Mouse (Mus musculus) liver, embryonic 14.5 days (tissue): Measurements from ENCODE around the gene Nudt17. TPM values are rescaled to one million over a fixed set of nuclear protein-coding genes. Genes with fewer than 3 reads are reported as not detected.

Experiments used
- ATAC-seq: fragments of 200-750 bp; cut with Nextera tagmentation; 2 replicates; pipeline ENCODE4 v1.8.0; 2017; ENCODE audit warnings: moderate number of reproducible peaks, mild to moderate bottlenecking, moderate library complexity; ENCODE audit not compliant: insufficient read depth
- DNase-seq, 3 experiments: peaks; one replicate each; pipeline ENCODE4 v3.0.0-alpha.2; 2012 to 2013; ENCODE audit warnings: low read depth in 3 of 3, low spot score in 3 of 3
- H3K27ac ChIP-seq: fragments of 300-500 bp; sonication (generic); 2 replicates; pipeline ENCODE4 v1.5.1; 2014; ENCODE audit warnings: moderate library complexity, mild to moderate bottlenecking, control low read depth, inconsistent platforms
- H3K27me3 ChIP-seq: fragments of 300-500 bp; sonication (generic); 2 replicates; pipeline ENCODE4 v1.6.1; 2014; ENCODE audit warnings: mild to moderate bottlenecking, low read length, moderate library complexity; ENCODE audit not compliant: control insufficient read depth, insufficient read depth
- H3K36me3 ChIP-seq: fragments of 300-500 bp; sonication (generic); replicated peaks from 2 replicates; pipeline ENCODE4 v1.6.1; 2014; ENCODE audit warnings: low read depth; ENCODE audit not compliant: control insufficient read depth, insufficient read depth
- H3K4me1 ChIP-seq, 2 experiments: fragments of 200-500 bp in 1 of 2; fragments of 300-500 bp in 1 of 2; sonication (generic) in 1 of 2; replicated peaks; 2 replicates each; pipeline ENCODE4 v1.6.1; 2012 to 2014; ENCODE audit warnings: antibody characterized with exemption in 1 of 2, inconsistent platforms in 1 of 2, low read length in 1 of 2; ENCODE audit not compliant: control insufficient read depth in 2 of 2, insufficient read depth in 2 of 2
- H3K4me2 ChIP-seq: fragments of 300-500 bp; sonication (generic); 2 replicates; pipeline ENCODE4 v1.6.1; 2014; ENCODE audit warnings: low read depth, mild to moderate bottlenecking, control low read depth, moderate library complexity
- H3K4me3 ChIP-seq, 2 experiments: fragments of 200-500 bp in 1 of 2; fragments of 300-500 bp in 1 of 2; sonication (generic) in 1 of 2; 2 replicates each; pipeline ENCODE4 v1.5.1; 2012 to 2014; ENCODE audit warnings: low read depth in 2 of 2, low read length in 2 of 2, mild to moderate bottlenecking in 2 of 2, control low read depth in 1 of 2, inconsistent platforms in 1 of 2, moderate library complexity in 1 of 2; ENCODE audit not compliant: insufficient read depth in 1 of 2
- H3K9ac ChIP-seq: fragments of 300-500 bp; sonication (generic); replicated peaks from 2 replicates; pipeline ENCODE4 v1.6.1; 2014; ENCODE audit warnings: mild to moderate bottlenecking, control low read depth, moderate library complexity
- H3K9me3 ChIP-seq: fragments of 300-500 bp; sonication (generic); 2 replicates; pipeline ENCODE4 v1.6.1; 2016; ENCODE audit warnings: low read length, mixed read lengths; ENCODE audit not compliant: control insufficient read depth
- CTCF ChIP-seq: IDR thresholded peaks from 2 replicates; pipeline ENCODE4 v1.5.1; 2016; ENCODE audit warnings: antibody characterized with exemption, low read depth, control low read depth
- EP300 ChIP-seq: IDR thresholded peaks from 2 replicates; pipeline ENCODE4 v1.6.1; 2016; ENCODE audit warnings: antibody characterized with exemption, low read depth
- WGBS: fragments of 180-500 bp; shearing (Covaris S2); extraction: QIAGEN DNeasy Blood & Tissue Kit; methylation state at CpG from one replicate; pipeline ENCODE4 v1.1.7; 2014; ENCODE audit not compliant: insufficient replicate concordance; 5-methylcytosine and 5-hydroxymethylcytosine counted together
- polyA plus RNA-seq, 2 experiments: library from polyadenylated mRNA; depleted of rRNA in 1 of 2; stranded (reverse) in 1 of 2; unstranded in 1 of 2; fragments of >200 nt; fragmentation: Nextera tagmentation in 1 of 2; extraction: Ambion mirVana in 1 of 2; gene quantifications; 2 replicates each; pipeline versions ENCODE4 v1.2.1 to v1.2.3; 2012 to 2014

Nudt17 gene
- polyA plus RNA-seq (2012; rRNA removed) (0.62 and 0.65 TPM in 2 replicates), polyA plus RNA-seq (2014; fragmentation: Nextera tagmentation; extraction: Ambion mirVana) (1.4 and 1.5 TPM in 2 replicates)

DNA sequence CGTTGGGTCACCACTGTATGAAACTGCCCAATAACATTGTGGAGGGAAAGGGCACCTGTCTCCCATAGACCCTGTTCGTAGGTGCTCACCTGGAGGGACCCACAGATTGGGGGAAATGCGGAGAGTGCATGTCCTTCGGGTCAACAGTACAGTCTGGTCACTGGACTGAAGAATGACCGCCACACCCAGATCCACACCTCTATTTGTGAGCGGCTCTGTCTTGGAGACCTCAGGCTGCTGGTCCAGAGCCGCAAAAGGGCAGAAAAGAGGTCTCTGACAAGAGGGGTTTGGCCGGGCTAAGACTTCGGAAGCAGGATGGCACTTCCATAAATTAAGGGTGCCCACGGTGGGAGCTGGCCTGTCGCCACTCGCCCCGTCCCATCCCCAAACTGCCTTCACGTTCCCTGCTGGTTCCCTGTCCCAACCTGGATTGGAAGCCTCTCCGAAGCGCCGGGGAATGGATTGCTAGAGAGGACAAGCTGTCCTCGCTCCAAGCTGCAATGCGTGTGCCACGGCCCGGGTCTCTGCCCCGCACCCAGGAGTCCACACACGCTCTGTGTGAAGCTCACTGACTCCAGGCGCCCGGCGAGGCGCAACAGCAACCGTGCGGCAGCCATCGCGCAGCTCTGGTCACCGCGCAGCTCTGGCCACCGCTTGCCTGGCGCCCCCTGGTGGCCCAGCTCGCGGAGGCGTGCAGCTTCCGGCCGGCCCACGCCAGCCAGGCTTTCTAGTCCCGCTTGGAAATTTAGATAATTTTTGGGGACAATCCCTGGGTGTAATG, at the start of gene Nudt17:
Gene Nudt17, minus strand, starts transcription at position 660 of the 781 bp plus-strand sequence.
- peak; percentile 73 for ATAC-seq
- no peaks in the 10 kb centered on the region for H3K9me3 ChIP-seq
- peak in 1 of 3 experiments; percentile 44 for DNase-seq
- peak within 1 kb of the TSS; percentile 71 for H3K4me2 ChIP-seq
- peaks cover 13% of the 10 kb centered on the region for H3K36me3 ChIP-seq
- peaks cover 7% of the 10 kb centered on the region; the same call in 1 of the 2 replicates for H3K27me3 ChIP-seq
- H3K27ac ChIP-seq = no peak within 1 kb of the TSS
- WGBS = 5% methylated on average over 42 of the region's 42 CpGs
- peak within 1 kb of the TSS; percentile 43 to 53 for H3K4me3 ChIP-seq
- TF ChIP-seq CTCF (peak; percentile 89), EP300 (no peak)
- no peak within 1 kb of the TSS for H3K9ac ChIP-seq
- H3K4me1 ChIP-seq = no peaks in the 10 kb centered on the region

DNA sequence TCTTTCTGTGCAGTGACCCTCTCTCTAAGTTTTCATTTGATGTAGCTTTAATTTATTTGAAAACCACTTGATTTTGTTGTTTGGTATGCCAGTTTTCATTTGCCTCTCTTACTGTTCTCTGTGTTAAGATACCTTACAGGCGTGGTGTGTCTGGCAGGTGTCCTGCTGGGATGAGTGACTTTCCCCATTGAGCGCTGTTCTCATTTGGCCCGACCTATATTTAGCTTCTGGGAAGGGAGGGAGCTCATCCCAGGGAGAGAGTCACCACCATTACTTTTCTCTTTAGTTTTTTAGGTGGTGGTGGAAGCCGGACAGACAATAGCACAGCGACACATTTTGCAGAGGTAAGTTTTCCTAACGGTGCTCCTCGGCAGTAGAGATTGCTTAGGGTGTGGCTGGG, 49.3 kb upstream of the Nudt17 start:
- no peak overlapping the region for H3K4me3 ChIP-seq
- H3K9ac ChIP-seq = no peak overlapping the region
- H3K4me2 ChIP-seq = no peak overlapping the region
- no peak for TF ChIP-seq CTCF
- TF ChIP-seq EP300 = no peak
- no peaks in the 10 kb centered on the region for H3K27me3 ChIP-seq
- ATAC-seq (no peak), DNase-seq (no peak)
- no peak overlapping the region for H3K27ac ChIP-seq
- H3K9me3 ChIP-seq = no peaks in the 10 kb centered on the region
- 68% methylated on average over 7 of the region's 7 CpGs for WGBS
- no peaks in the 10 kb centered on the region for H3K4me1 ChIP-seq
- H3K36me3 ChIP-seq = no peaks in the 10 kb centered on the region

DNA sequence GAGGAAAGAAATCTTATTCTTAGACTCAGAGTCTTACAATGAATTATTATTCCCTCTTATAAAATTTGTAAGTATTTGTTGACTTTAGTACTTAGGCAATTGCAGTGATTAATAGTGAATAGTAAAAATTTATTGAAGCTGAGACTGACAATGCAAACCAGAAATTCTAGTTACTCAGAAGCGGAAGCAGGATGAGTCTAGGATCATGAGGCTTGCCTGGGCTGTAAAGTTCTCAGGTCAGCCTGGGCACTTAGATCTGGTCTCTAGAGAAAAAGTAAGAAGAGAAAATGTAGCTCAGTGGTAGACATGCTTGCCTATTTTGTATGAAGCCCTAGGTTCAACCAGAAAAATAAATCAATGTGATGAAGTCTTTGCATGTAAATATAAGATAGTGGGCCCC, 47.6 kb upstream of the Nudt17 start:
- 75% methylated on average over 1 of the region's 1 CpGs for WGBS
- ATAC-seq (no peak), DNase-seq (no peak)
- Histone ChIP-seq H3K9ac (no peak overlapping the region), H3K4me1 (no peaks in the 10 kb centered on the region), H3K4me3 (no peak overlapping the region), H3K27me3 (no peaks in the 10 kb centered on the region), H3K36me3 (no peaks in the 10 kb centered on the region), H3K4me2 (no peak overlapping the region), H3K27ac (no peak overlapping the region), H3K9me3 (no peaks in the 10 kb centered on the region)
- TF ChIP-seq EP300 (no peak), CTCF (no peak)

DNA sequence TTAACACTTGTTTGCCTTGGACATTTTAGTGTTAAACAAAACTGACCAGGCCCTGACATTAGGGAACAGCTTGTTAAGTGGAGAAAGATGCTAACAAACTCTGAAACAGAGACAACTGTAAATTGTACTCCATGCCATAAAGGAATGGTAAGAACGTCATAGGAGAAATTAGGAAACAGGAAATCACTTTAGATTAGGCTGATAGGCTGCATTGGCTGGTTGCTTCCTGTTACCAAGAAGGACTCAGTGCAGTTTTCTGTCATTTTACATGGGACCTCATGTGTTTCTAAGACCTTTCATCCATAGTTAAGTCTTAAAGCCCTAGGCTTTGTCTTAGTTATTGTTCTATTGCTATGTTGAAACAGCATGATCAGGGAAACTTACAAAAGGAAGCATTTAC, 38.5 kb upstream of the Nudt17 start:
- no peaks in the 10 kb centered on the region for H3K36me3 ChIP-seq
- ATAC-seq (no peak), DNase-seq (no peak)
- 31% methylated on average over 1 of the region's 1 CpGs for WGBS
- H3K27me3 ChIP-seq = no peaks in the 10 kb centered on the region
- H3K4me3 ChIP-seq = no peak overlapping the region
- H3K9me3 ChIP-seq = no peaks in the 10 kb centered on the region
- H3K4me2 ChIP-seq = no peak overlapping the region
- no peak overlapping the region for H3K9ac ChIP-seq
- TF ChIP-seq EP300 (no peak), CTCF (no peak)
- H3K27ac ChIP-seq = no peak overlapping the region
- H3K4me1 ChIP-seq = no peaks in the 10 kb centered on the region; a peak in 2 of 4 replicates

DNA sequence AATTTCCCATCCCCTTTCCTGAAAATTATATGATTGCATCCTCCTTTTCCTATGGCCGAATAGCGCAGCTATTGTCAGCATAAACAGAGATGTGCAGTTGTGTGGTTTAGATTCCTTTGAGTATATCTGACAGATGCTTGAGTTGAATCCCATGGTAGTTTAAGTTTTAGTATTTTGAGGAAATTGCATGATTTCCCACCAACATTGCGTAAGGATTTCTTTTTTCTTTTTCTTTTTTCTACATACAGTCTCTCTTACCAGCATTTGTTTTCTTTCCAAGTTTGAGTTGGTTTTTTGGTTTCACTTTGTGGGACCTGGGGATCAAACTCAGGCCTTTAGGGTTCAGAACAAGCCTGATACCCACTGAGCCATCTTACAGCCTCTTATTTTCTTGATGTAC, 36.0 kb upstream of the Nudt17 start:
- Histone ChIP-seq H3K9ac (no peak overlapping the region), H3K4me2 (no peak overlapping the region), H3K27me3 (no peaks in the 10 kb centered on the region), H3K36me3 (no peaks in the 10 kb centered on the region), H3K4me1 (no peaks in the 10 kb centered on the region; a peak in 2 of 4 replicates), H3K27ac (no peak overlapping the region), H3K9me3 (no peaks in the 10 kb centered on the region), H3K4me3 (no peak overlapping the region)
- DNase-seq (no peak), ATAC-seq (no peak)
- TF ChIP-seq EP300 (no peak), CTCF (no peak)
- 85% methylated on average over 3 of the region's 3 CpGs for WGBS
